Mouse (Mus musculus): Measurements from ENCODE around the gene Gm28305.

- TF ChIP-seq GATA1 (IDR thresholded peaks at IDR 0.05; ENCODE audit: borderline replicate concordance, low read length) (no peak), FLI1 (IDR thresholded peaks at IDR 0.05; ENCODE audit: low read length) (no peak)
Measured at GRCm38 (mm10) chr9:104063244-104063961, 22.9 kb downstream of the Gm28305 start, which contains the start of gene Acad11.
